In the genomic region with DNA sequence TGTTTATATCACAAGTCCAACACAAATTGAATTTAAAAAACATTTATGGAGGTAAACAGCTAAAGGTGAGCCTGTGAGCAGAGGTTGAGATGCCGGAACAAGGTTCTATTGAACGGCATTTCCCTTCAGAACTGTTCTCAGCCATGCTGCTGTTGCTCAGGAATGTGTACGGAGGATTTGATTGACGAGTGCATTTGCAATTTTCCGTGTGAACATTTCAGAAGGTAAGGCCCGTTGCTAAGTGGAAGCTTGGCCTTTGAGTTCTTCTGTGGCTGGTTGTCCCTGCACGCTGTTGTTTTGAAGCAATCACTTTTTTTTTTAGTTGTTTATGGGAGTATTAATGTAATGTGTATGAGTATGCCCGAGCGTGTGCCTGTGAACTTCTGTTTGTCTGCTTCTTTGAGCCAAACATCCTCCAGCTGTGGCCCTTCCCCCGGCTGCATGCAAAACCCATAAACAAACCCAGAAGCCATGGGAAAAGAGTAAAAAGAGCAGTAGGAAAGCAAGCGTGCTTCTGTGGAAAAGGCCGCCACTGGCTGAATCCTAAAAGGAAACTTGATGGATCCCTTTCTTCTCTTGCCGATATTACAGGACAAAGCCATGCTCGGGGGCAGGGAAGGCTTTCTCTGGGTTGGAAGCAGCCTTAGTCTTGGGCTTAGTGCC, we compare ENCODE assay signal across 8 mouse cellular contexts.
DNase-seq lines count a peak whose midpoint lies in the region; ATAC-seq and TF ChIP-seq lines count a peak whose summit lies in the region.

No protein-coding gene starts in this region.

- H3K9me3 ChIP-seq in forebrain, embryonic 16.5 days (ENCODE audit: control insufficient read depth, low read length) = no peaks in the 10 kb centered on the region
- H3K9me3 ChIP-seq in intestine, postnatal 0 days (ENCODE audit: control insufficient read depth) = no peaks in the 10 kb centered on the region
- H3K9me3 ChIP-seq in midbrain, embryonic 16.5 days (replicated peaks; ENCODE audit: control insufficient read depth, low read length, poor library complexity, severe bottlenecking) = no peaks in the 10 kb centered on the region

- peaks cover 56% of the 10 kb centered on the region for H3K4me1 ChIP-seq in forebrain, embryonic 16.5 days (replicated peaks; ENCODE audit: control insufficient read depth, insufficient read depth, low read length)
- H3K4me1 ChIP-seq in intestine, postnatal 0 days (replicated peaks; ENCODE audit: control insufficient read depth, insufficient read depth, low read length) = 0 out of 2 replicates have a peak, but pooled peaks cover 2% of the 10 kb centered on the region
- H3K4me1 ChIP-seq in midbrain, embryonic 16.5 days (ENCODE audit: control insufficient read depth, insufficient read depth, low read length) = peaks cover 47% of the 10 kb centered on the region

- TF ChIP-seq CTCF in gastrocnemius, adult 2 months (IDR thresholded peaks at IDR 0.05) = no peak
- no peak for TF ChIP-seq CTCF in intestine, postnatal 0 days (IDR thresholded peaks at IDR 0.05; ENCODE audit: low read depth)

- peak overlapping the region; percentile 43 for H3K4me2 ChIP-seq in forebrain, embryonic 16.5 days (ENCODE audit: low read length)
- H3K4me2 ChIP-seq in intestine, postnatal 0 days (replicated peaks; ENCODE audit: low read depth) = peak overlapping the region; percentile 35; the same call in 1 of the 2 replicates
- peak overlapping the region; percentile 19 for H3K4me2 ChIP-seq in midbrain, embryonic 16.5 days (ENCODE audit: low read length)

- 6% methylated on average over 14 of the region's 14 CpGs for WGBS in forebrain, embryonic 16.5 days
- WGBS in intestine, postnatal 0 days = 42% methylated on average over 14 of the region's 14 CpGs
- WGBS in midbrain, embryonic 16.5 days = 7% methylated on average over 14 of the region's 14 CpGs

- peak overlapping the region; percentile 93 for H3K27ac ChIP-seq in gastrocnemius, adult 2 months
- peak overlapping the region; percentile 82 for H3K27ac ChIP-seq in forebrain, embryonic 16.5 days (ENCODE audit: low read length)
- H3K27ac ChIP-seq in intestine, postnatal 0 days (ENCODE audit: low read depth, low read length) = peak overlapping the region; percentile 46; the same call in 1 of the 2 replicates
- peak overlapping the region; percentile 3 for H3K27ac ChIP-seq in midbrain, embryonic 16.5 days (ENCODE audit: low read length)

- peak; percentile 34 for DNase-seq in gastrocnemius, adult 2 months
- no peak for DNase-seq in gastrocnemius, postnatal 4 days (ENCODE audit: low spot score in 2 of 2)
- no peak for DNase-seq in layer of hippocampus, adult 18-20 months (ENCODE audit: low spot score in 2 of 2)
- DNase-seq in urinary bladder, postnatal 36 days (ENCODE audit: low spot score in 2 of 2) = no peak

- intact Hi-C loops in gastrocnemius, adult 2 months (cut with DNase I) = loop anchor here (5.0 kb wide), 1 partner anchor 109 kb away; the partner anchor contains the start of gene Il12a

- H3K36me3 ChIP-seq in forebrain, embryonic 16.5 days (ENCODE audit: control insufficient read depth, insufficient read depth) = no peaks in the 10 kb centered on the region
- H3K36me3 ChIP-seq in intestine, postnatal 0 days (ENCODE audit: control insufficient read depth, insufficient read depth) = no peaks in the 10 kb centered on the region
- no peaks in the 10 kb centered on the region for H3K36me3 ChIP-seq in midbrain, embryonic 16.5 days (ENCODE audit: control insufficient read depth, insufficient read depth, low read length)

- ATAC-seq in forebrain, embryonic 16.5 days = no peak
- ATAC-seq in intestine, postnatal 0 days = no peak
- no peak for ATAC-seq in midbrain, embryonic 16.5 days
- ATAC-seq in megakaryocyte, adult 5-6 weeks (ENCODE audit: poor library complexity, severe bottlenecking) = no peak

- peak overlapping the region; percentile 71 for H3K4me3 ChIP-seq in gastrocnemius, adult 2 months
- no peak overlapping the region for H3K4me3 ChIP-seq in forebrain, embryonic 16.5 days (replicated peaks; ENCODE audit: low read length)
- no peak overlapping the region for H3K4me3 ChIP-seq in intestine, postnatal 0 days (ENCODE audit: low read depth, low read length)
- H3K4me3 ChIP-seq in midbrain, embryonic 16.5 days (ENCODE audit: low read depth, low read length) = no peak overlapping the region

- H3K9ac ChIP-seq in forebrain, embryonic 16.5 days (replicated peaks; ENCODE audit: low read depth, low read length) = peak overlapping the region; percentile 10
- no peak overlapping the region for H3K9ac ChIP-seq in intestine, postnatal 0 days (ENCODE audit: low read depth, low read length)
- H3K9ac ChIP-seq in midbrain, embryonic 16.5 days (ENCODE audit: low read depth, low read length) = peak overlapping the region; percentile 10; the same call in 1 of the 2 replicates

- H3K27me3 ChIP-seq in forebrain, embryonic 16.5 days (replicated peaks; ENCODE audit: control insufficient read depth, insufficient read depth, low read length) = no peaks in the 10 kb centered on the region
- H3K27me3 ChIP-seq in intestine, postnatal 0 days (replicated peaks; ENCODE audit: control insufficient read depth, insufficient read depth, low read length) = no peaks in the 10 kb centered on the region
- H3K27me3 ChIP-seq in midbrain, embryonic 16.5 days (ENCODE audit: control insufficient read depth, insufficient read depth, low read depth, low read length) = no peaks in the 10 kb centered on the region

Comparison
In these comparisons a context has a peak if more than half of its experiments do, and no peak if none do; other contexts are left out.
1. H3K27ac ChIP-seq: peak in every context shown above with its lines; median percentile 93 in gastrocnemius, adult 2 months; 82 in forebrain, embryonic 16.5 days; 46 in intestine, postnatal 0 days; 3 in midbrain, embryonic 16.5 days.